Mouse (Mus musculus): Measurements from ENCODE around the gene Atg16l2.

Atg16l2 gene

GRCm38 (mm10) chr7:101292086-101292485 is 10.0 kb downstream of the Atg16l2 start:
- no peak for DNase-seq (ENCODE audit: low read depth, low spot score)

GRCm38 (mm10) chr7:101291641-101292040 is 10.4 kb downstream of the Atg16l2 start:
- no peak for DNase-seq (ENCODE audit: low read depth, low spot score)

GRCm38 (mm10) chr7:101291211-101291610 is 10.8 kb downstream of the Atg16l2 start:
- no peak for DNase-seq (ENCODE audit: low read depth, low spot score)

GRCm38 (mm10) chr7:101290401-101290800 is 11.7 kb downstream of the Atg16l2 start:
- no peak for DNase-seq (ENCODE audit: low read depth, low spot score)

- DNase-seq (ENCODE audit: low read depth, low spot score) = peak; percentile 40
These were observed 13.6 kb downstream of the Atg16l2 start for GRCm38 (mm10) chr7:101288436-101288835.

- no peak for DNase-seq (ENCODE audit: low read depth, low spot score)
These were observed 14.2 kb downstream of the Atg16l2 start for GRCm38 (mm10) chr7:101287820-101288219.

- no peak for DNase-seq (ENCODE audit: low read depth, low spot score)
These were observed 15.2 kb downstream of the Atg16l2 start for GRCm38 (mm10) chr7:101286891-101287290.

- no peak for DNase-seq (ENCODE audit: low read depth, low spot score)
These were observed 17.5 kb downstream of the Atg16l2 start for GRCm38 (mm10) chr7:101284504-101284903.

GRCm38 (mm10) chr7:101282721-101283120 is 19.3 kb downstream of the Atg16l2 start:
- DNase-seq (ENCODE audit: low read depth, low spot score) = no peak

GRCm38 (mm10) chr7:101272466-101273160 is 29.4 kb downstream of the Atg16l2 start:
- no peak for DNase-seq (ENCODE audit: low read depth, low spot score)

GRCm38 (mm10) chr7:101271602-101272001 is 30.4 kb downstream of the Atg16l2 start:
- no peak for DNase-seq (ENCODE audit: low read depth, low spot score)

- no peak for DNase-seq (ENCODE audit: low read depth, low spot score)
These were observed 34.4 kb downstream of the Atg16l2 start for GRCm38 (mm10) chr7:101267457-101268259.

GRCm38 (mm10) chr7:101263511-101263910 is 38.5 kb downstream of the Atg16l2 start:
- no peak for DNase-seq (ENCODE audit: low read depth, low spot score)

GRCm38 (mm10) chr7:101261941-101262546 is 40.0 kb downstream of the Atg16l2 start:
- no peak for DNase-seq (ENCODE audit: low read depth, low spot score)

GRCm38 (mm10) chr7:101258482-101258881 is 43.6 kb downstream of the Atg16l2 start:
- no peak for DNase-seq (ENCODE audit: low read depth, low spot score)

GRCm38 (mm10) chr7:101253071-101253470 is 49.0 kb downstream of the Atg16l2 start:
- no peak for DNase-seq (ENCODE audit: low read depth, low spot score)

GRCm38 (mm10) chr7:101249173-101249572 is 52.9 kb downstream of the Atg16l2 start:
- no peak for DNase-seq (ENCODE audit: low read depth, low spot score)

- DNase-seq (ENCODE audit: low read depth, low spot score) = no peak
These were observed 53.3 kb downstream of the Atg16l2 start for GRCm38 (mm10) chr7:101248760-101249159.

GRCm38 (mm10) chr7:101236712-101237473 is 65.2 kb downstream of the Atg16l2 start:
- no peak for DNase-seq (ENCODE audit: low read depth, low spot score)

GRCm38 (mm10) chr7:101232716-101233115 is 69.3 kb downstream of the Atg16l2 start:
- DNase-seq (ENCODE audit: low read depth, low spot score) = peak; percentile 66

- peak; percentile 71 for DNase-seq (ENCODE audit: low read depth, low spot score)
These were observed 70.6 kb downstream of the Atg16l2 start for GRCm38 (mm10) chr7:101231458-101231857.

GRCm38 (mm10) chr7:101229336-101229735 is 72.7 kb downstream of the Atg16l2 start:
- no peak for DNase-seq (ENCODE audit: low read depth, low spot score)
